In genomic region chr12:77534079-77534478, GRCm38 (mm10) we compare ENCODE assay signal across 20 mouse cellular contexts.
DNase-seq lines count a peak whose midpoint lies in the region; ATAC-seq and TF ChIP-seq lines count a peak whose summit lies in the region.
"Had no signal": no experiment of that assay in that cellular context is flagged by ENCODE, and none has a peak within 500 bp of the region (broad histone marks: within the 10 kb centered on the region; RNA-seq: fewer than 3 reads in every experiment).

No protein-coding gene starts in this region.

- no peak for DNase-seq in liver, postnatal 0 days
- DNase-seq in liver, embryonic 11.5 days (ENCODE audit: low spot score): no peak
- DNase-seq in thymus, postnatal 36 days: peak; percentile 25 to 30
- DNase-seq in thymus, postnatal 10 days (ENCODE audit: low spot score in 2 of 2): no peak
- no peak for DNase-seq in right cerebral cortex, adult 2 months (ENCODE audit: low spot score in 2 of 2)
- no peak for DNase-seq in urinary bladder, postnatal 25 days (ENCODE audit: low spot score)
- no peak for DNase-seq in forebrain, embryonic 11.5 days (ENCODE audit: low spot score)
- DNase-seq: adrenal gland, postnatal 25 days; cerebellum, adult 2 months; gastrocnemius, postnatal 10 days; kidney, adult 18-20 months; lung, embryonic 14.5 days; right cerebral cortex, postnatal 14 days had no signal

- TF ChIP-seq CTCF in liver, postnatal 0 days (IDR thresholded peaks at IDR 0.05; ENCODE audit: low read depth): no peak

- H3K36me3 ChIP-seq in liver, postnatal 0 days (replicated peaks; ENCODE audit: insufficient read depth, low read length): no peaks in the 10 kb centered on the region
- H3K36me3 ChIP-seq in liver, embryonic 11.5 days (ENCODE audit: control insufficient read depth, insufficient read depth, low read length): no peaks in the 10 kb centered on the region
- H3K36me3 ChIP-seq in forebrain, embryonic 11.5 days (ENCODE audit: control insufficient read depth, insufficient read depth, low read length): no peaks in the 10 kb centered on the region
- H3K36me3 ChIP-seq: limb, embryonic 13.5 days; midbrain, embryonic 12.5 days had no signal

- ATAC-seq in liver, postnatal 0 days: no peak; the same call in 1 of the 2 replicates
- ATAC-seq in liver, embryonic 11.5 days (replicated peaks; ENCODE audit: low FRiP score): no peak
- peak; percentile 24 for ATAC-seq in granulocyte monocyte progenitor cell, adult 5-6 weeks (replicated peaks; ENCODE audit: poor library complexity, severe bottlenecking)
- no peak for ATAC-seq in forebrain, embryonic 11.5 days (replicated peaks; ENCODE audit: low FRiP score)
- ATAC-seq: activated CD4-positive, CD25-positive, alpha-beta regulatory T cell, adult 4 months; forebrain, embryonic 13.5 days had no signal

- no peaks in the 10 kb centered on the region for H3K9me3 ChIP-seq in liver, postnatal 0 days (ENCODE audit: low read length)
- H3K9me3 ChIP-seq in liver, embryonic 11.5 days (ENCODE audit: control insufficient read depth, low read length): no peaks in the 10 kb centered on the region
- no peaks in the 10 kb centered on the region for H3K9me3 ChIP-seq in forebrain, embryonic 11.5 days (ENCODE audit: control insufficient read depth, low read length)
- H3K9me3 ChIP-seq: forebrain, embryonic 13.5 days; limb, embryonic 13.5 days; midbrain, embryonic 12.5 days had no signal

- no peaks in the 10 kb centered on the region for H3K27me3 ChIP-seq in liver, postnatal 0 days (ENCODE audit: insufficient read depth, low read length)
- no peaks in the 10 kb centered on the region for H3K27me3 ChIP-seq in liver, embryonic 11.5 days (replicated peaks; ENCODE audit: control insufficient read depth, insufficient read depth, low read length)
- H3K27me3 ChIP-seq in forebrain, embryonic 11.5 days (ENCODE audit: control insufficient read depth, insufficient read depth, low read length): no peaks in the 10 kb centered on the region
- H3K27me3 ChIP-seq: forebrain, embryonic 13.5 days; limb, embryonic 13.5 days had no signal

- WGBS in liver, postnatal 0 days (ENCODE audit: insufficient replicate concordance): 30% methylated on average over 3 of the region's 3 CpGs
- 57% methylated on average over 3 of the region's 3 CpGs for WGBS in liver, embryonic 11.5 days
- WGBS in forebrain, embryonic 11.5 days: 86% methylated on average over 3 of the region's 3 CpGs

- H3K27ac ChIP-seq in liver, postnatal 0 days (ENCODE audit: low read depth): peak overlapping the region; percentile 72
- H3K27ac ChIP-seq in liver, embryonic 11.5 days (ENCODE audit: low read depth, low read length): no peak overlapping the region
- no peak overlapping the region for H3K27ac ChIP-seq in forebrain, embryonic 11.5 days (ENCODE audit: low read depth, low read length)
- H3K27ac ChIP-seq: forebrain, embryonic 13.5 days; kidney, postnatal 0 days; limb, embryonic 13.5 days; macrophage; midbrain, embryonic 12.5 days had no signal

- peaks cover 30% of the 10 kb centered on the region for H3K4me1 ChIP-seq in liver, postnatal 0 days (ENCODE audit: insufficient read depth)
- no peaks in the 10 kb centered on the region for H3K4me1 ChIP-seq in liver, embryonic 11.5 days (replicated peaks; ENCODE audit: control insufficient read depth, insufficient read depth, low read length)
- no peaks in the 10 kb centered on the region for H3K4me1 ChIP-seq in forebrain, embryonic 11.5 days (replicated peaks; ENCODE audit: control insufficient read depth, insufficient read depth, low read length)
- H3K4me1 ChIP-seq: forebrain, embryonic 13.5 days; limb, embryonic 13.5 days; midbrain, embryonic 12.5 days had no signal

- no peak overlapping the region for H3K4me2 ChIP-seq in liver, postnatal 0 days (ENCODE audit: low read depth, low read length)
- no peak overlapping the region for H3K4me2 ChIP-seq in liver, embryonic 11.5 days
- H3K4me2 ChIP-seq in forebrain, embryonic 11.5 days (ENCODE audit: low read depth, low read length, severe bottlenecking): no peak overlapping the region
- H3K4me2 ChIP-seq: forebrain, embryonic 13.5 days; limb, embryonic 13.5 days; lung, embryonic 14.5 days; midbrain, embryonic 12.5 days had no signal

- no peak overlapping the region for H3K9ac ChIP-seq in liver, postnatal 0 days (replicated peaks)
- H3K9ac ChIP-seq in liver, embryonic 11.5 days (ENCODE audit: low read depth, low read length): no peak overlapping the region
- H3K9ac ChIP-seq in forebrain, embryonic 11.5 days (ENCODE audit: low read length): no peak overlapping the region
- H3K9ac ChIP-seq: forebrain, embryonic 13.5 days; limb, embryonic 13.5 days; lung, embryonic 14.5 days; midbrain, embryonic 12.5 days had no signal

- TF ChIP-seq EP300 in liver, postnatal 0 days (IDR thresholded peaks at IDR 0.05; ENCODE audit: low read depth): no peak

- no peak overlapping the region for H3K4me3 ChIP-seq in liver, postnatal 0 days (ENCODE audit: low read depth, low read length)
- no peak overlapping the region for H3K4me3 ChIP-seq in liver, embryonic 11.5 days (ENCODE audit: low read depth, low read length)
- no peak overlapping the region for H3K4me3 ChIP-seq in forebrain, embryonic 11.5 days (ENCODE audit: low read depth, low read length)
- H3K4me3 ChIP-seq: forebrain, embryonic 13.5 days; limb, embryonic 13.5 days; midbrain, embryonic 12.5 days had no signal

Comparison
In these comparisons a context has a peak if more than half of its experiments do, and no peak if none do; other contexts are left out.
1. DNase-seq: peak in thymus, postnatal 36 days (2 of 2); none in liver, postnatal 0 days (single experiment), liver, embryonic 11.5 days (single experiment), thymus, postnatal 10 days (0 of 2), right cerebral cortex, adult 2 months (0 of 2), urinary bladder, postnatal 25 days (single experiment) and forebrain, embryonic 11.5 days (single experiment).